Mouse (Mus musculus) thymus, postnatal 25 days (tissue): ENCODE data around the gene Klk5.

ENCODE experiments used
- DNase-seq: peaks from one replicate; pipeline ENCODE4 v3.0.0; 2022

The Klk5 gene

DNA sequence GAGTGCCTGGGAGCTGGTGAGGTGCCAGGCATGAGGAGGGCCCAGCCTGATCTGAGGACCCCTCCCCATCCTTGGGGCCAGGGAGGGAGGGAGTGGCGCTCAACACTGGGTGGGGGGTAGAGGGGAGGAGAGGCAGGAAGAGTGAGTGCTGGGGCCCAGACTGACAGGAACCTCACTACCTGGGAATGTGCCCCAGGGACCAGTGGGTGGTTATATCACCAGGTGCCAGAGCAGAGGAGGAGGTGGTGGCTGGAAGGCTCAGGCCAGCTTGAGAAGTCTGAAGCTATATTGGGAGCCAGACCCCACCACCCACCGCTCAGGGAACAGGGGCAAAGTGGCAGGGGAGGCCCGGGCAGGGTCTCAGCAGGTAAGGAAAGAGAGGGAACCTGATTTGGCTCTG lies at the start of gene Klk5:
Klk5 (plus strand) TSS at position 271 of the 400 bp plus-strand sequence.
- no peak for DNase-seq

- no peak for DNase-seq
Measured at GRCm38 (mm10) chr7:43796355-43796754, 45.4 kb upstream of the Klk5 start.

GRCm38 (mm10) chr7:43797333-43797769 lies 44.4 kb upstream of the Klk5 start, which contains the start of gene Klk8:
TSS of gene Klk8 (plus strand) at chr7:43797577.
- peak; percentile 48 for DNase-seq

DNA sequence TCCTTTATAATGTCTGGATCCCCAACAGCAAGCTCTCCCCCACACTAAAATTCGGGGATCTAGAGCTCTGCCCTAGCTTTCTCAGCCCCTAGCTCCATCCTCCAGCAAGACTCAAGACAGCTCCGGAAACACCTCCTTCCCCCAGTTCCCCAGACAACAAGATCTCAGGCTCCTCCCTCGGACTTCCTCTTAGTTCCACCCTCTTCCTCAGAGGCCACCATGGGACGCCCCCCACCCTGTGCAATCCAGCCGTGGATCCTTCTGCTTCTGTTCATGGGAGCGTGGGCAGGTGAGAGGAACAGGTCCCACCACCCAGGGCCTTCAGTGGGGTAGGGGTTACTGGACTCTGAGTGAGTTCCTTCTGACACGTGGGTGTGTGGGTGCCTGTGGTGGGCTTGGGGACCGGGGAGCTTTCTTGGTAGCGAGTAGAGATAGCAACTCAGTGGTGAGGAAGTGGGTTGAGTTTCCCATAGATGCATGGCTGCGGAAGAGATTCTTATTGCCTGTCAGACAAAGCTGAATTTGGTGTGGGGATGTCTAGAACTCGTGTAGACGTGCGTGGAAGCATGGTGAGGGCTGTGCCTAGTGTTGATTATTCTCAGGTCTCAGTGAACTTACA lies 43.8 kb upstream of the Klk5 start:
- peak; percentile 57 for DNase-seq

- no peak for DNase-seq
Measured at GRCm38 (mm10) chr7:43799876-43800275, 41.9 kb upstream of the Klk5 start.

DNA sequence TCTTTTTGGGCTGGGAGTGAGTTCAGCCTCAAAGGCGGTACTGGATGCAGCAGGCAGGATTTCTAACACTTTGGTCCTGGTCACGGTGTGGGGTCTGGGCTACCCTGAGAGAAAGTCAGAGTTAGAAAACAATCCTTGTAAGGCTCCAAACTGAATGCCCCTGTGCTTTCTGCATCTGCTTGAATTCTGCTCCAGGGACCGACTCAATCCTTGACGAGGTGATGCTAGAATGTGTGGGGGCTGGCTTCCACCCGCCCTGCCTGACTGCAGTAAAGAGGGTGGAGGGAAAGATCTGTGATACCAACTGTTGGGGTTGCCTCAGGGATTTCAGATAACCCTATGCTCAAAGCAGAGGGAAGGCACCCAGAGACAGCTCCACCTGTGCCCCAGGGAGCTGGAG lies 30.8 kb upstream of the Klk5 start, which contains the start of gene Klk7:
Klk7 (plus strand) TSS at position 301 of the 400 bp plus-strand sequence.
- DNase-seq, result no peak

DNA sequence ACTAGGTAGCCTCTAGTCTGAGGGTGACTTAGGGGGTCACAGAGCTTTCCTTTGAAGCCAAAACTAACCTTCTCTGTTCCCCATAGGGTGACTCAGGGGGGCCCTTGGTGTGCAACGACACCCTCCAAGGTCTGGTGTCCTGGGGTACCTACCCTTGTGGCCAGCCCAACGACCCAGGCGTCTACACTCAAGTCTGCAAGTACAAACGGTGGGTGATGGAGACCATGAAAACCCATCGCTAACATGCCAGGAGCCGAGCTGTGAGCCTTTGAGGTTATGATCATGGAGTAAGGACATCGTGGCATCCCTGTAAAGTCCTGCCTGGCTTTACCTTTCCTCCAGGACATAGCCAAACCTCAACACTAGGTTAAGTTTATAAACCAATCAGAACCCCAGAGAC lies 26.6 kb upstream of the Klk5 start:
- DNase-seq, result no peak

DNA sequence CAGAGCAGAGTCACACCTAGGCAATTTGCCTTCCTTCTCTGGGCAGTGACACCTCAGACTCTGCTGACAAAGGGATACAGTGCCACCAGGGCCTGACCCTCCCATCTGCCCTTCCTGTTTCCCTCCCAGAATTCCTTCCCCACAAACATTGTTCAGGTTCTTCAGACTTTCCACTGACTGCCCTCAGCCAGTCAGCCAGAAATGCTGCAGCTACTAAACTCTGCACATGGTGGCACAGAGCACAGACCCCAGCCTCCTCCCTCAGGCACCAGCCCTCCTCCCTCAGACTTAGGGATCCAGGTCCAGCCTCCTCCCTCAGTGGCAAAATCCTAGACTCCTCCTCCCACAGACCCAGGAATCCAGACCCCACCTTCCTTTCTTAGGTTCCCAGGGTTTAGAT lies 25.0 kb upstream of the Klk5 start:
- no peak for DNase-seq

DNA sequence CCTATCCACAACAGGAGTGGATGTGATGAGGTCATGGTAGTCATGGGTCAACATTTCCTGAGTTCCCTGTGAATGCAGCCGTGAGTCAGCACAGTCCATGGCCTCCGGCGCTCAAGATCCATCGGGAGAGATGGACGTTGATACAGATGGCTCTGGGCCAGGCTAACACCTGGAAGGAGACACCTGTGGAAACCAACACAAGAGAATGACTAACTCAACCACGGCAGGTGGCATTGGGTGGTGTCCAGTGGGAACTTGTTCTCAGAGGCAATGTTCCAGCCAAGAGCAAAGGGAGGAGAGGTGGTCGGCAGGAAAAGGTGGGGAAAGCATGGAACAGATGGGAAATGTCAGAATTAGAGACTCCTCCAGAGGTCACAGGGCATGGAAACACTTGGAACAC lies 20.2 kb upstream of the Klk5 start:
- no peak for DNase-seq

DNA sequence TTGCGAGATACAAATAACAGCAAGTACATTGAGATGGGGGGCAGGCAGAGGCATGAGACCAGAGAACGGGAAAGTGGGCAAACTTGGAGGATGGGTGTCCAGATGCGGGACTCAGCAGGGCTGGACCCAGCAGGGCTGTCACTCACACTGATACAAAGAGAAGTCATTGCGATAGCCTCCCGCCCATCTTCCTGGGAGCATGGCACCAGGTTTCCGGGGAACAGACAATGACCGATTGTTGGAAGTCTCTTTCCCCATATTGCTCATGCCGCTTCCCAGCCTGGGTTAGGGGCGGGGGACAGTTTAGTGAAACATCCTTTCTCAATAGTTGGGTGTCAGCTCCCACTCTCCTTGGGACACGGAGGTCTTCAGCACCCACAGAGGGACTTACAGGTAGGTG lies 17.6 kb upstream of the Klk5 start, which contains the start of gene Klk6:
Klk6 (plus strand) TSS at position 301 of the 400 bp plus-strand sequence.
- no peak for DNase-seq

- no peak for DNase-seq
Measured at GRCm38 (mm10) chr7:43826056-43826455, 15.7 kb upstream of the Klk5 start.

DNA sequence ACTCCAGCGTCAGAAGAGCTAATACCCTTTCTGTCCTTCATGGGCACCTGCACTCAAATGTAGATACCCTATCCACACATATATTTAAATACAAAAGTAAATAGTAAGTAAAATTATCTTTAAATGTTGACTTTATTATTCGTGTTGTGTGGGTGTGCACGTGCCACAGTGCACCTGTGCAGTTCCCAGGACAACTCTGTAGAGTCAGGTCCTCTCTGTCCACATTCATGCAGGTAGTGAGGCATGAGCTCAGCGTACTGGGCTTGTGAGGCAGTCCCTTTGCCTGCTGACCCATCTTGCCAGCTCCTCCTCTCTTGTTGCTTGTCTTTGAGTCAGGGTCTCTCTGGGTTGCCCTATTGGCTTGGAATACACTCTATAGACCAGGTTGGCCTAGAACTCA lies 14.1 kb upstream of the Klk5 start:
- DNase-seq, result no peak

DNA sequence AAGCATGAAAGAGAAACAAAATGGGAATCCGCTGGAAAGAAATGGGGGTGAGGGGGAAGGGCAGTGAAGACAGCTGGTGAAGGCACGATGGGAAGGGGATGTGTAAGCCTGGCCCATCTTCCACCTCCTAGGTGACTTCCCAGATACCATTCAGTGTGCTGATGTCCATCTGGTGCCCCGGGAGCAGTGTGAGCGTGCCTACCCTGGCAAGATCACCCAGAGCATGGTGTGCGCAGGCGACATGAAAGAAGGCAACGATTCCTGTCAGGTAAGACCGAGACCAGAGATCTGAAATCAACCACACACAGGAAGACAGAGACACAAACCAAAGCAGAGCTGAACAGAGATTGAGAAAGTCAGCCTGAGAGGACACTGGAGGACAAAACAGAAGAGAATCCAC lies 12.8 kb upstream of the Klk5 start:
- no peak for DNase-seq

DNA sequence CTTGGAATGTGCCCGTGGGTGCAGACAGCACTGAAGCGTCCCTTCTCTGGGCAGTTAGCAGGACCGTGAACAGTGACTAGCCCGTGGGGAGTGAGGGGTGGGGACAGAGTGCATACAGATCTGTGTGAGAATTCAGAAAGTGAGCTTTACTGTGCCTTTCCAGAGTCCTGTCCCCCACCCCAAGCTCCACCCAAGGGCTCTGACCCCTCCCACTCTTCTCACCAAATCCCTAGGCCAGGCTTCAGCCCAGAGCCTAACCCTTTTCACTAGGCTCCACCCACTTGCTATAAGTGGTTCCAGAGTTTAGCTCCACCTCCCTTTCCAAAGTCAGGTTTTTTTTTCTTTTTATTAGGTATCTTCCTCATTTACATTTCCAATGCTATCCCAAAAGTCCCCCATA lies 2.0 kb downstream of the Klk5 start:
- no peak for DNase-seq

GRCm38 (mm10) chr7:43851616-43852015 lies 9.8 kb downstream of the Klk5 start:
- no peak for DNase-seq

- no peak for DNase-seq
Measured at GRCm38 (mm10) chr7:43854642-43855380, 13.0 kb downstream of the Klk5 start.

DNA sequence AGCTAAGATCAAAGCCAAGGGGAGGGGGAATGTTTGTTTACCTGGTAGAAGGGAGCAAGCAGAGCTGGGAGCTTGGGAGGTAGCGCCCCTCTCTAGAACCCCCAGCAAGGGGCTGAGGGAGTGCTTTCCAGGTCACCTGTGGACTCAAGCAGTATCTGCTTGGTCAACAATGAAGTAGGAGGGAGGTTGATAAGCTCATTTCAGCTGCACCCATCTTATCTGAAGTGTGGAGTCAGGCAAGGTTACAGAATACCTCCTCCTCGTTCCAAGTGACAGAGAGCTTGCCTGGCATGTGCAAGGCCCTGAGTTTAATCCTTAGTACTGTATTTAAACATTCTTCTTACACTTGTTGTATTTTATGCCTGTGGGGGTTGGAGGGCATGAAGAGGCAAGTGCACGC lies 13.9 kb downstream of the Klk5 start:
- DNase-seq, result no peak

GRCm38 (mm10) chr7:43856307-43856706 lies 14.5 kb downstream of the Klk5 start:
- no peak for DNase-seq

DNA sequence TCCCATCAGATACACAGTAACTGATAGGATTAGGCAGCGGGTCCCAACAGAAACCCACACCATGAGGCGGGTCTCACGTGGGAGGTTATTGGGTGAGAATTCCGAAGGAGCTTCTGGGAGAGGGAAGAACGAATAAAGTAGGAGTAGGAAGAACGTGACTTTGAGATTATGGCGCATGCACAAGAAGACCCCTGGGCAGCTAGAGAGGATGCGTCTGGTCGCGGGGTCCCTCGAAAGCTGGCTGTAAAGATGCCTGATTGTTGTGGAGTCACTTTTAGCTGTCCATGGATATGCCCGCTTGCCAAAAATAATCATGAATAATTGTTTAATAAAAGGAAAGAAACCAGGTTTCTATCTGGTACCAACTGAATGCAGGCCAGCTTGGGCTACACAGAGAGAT lies 15.7 kb downstream of the Klk5 start:
- DNase-seq, result no peak

DNA sequence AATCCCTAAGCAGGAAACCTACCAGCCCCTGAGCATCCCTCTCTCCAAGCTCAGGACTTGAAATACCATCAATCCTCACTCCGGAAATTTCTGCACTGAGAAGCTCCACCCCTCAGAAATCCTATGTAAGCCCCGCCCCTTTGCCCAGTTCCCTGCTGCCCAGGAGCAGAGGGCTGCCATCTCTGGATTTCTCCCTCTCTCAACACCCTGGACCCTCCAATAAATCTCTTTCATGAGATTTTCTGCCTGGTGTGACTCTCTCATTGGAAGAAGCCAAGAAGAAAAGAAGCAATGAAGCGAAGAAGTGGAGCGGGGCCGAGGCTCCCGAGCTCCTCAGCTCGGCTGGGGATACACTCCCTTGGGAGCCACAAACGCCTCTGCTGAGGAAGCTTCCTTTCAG lies 18.6 kb downstream of the Klk5 start:
- no peak for DNase-seq

DNA sequence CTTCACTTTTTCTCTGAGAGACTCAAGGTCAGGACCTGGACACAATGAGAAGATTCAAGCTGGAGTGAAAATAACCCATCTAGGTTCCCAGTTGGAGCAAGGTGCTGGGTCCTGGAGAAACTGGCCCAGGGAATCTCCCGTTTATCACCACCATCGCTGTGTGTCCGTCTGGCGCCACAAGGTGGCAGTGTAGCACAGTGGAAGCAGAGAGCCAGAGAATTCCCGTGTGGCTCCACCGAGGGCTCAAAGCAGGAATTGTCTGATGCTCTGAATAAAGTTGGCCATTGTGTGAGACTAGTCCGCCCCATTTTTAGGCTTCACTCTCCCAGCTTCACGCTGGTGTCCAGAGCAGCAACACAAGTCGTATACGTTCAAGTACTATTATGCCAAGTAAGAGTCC lies 31.5 kb downstream of the Klk5 start:
- peak; percentile 27 for DNase-seq

DNA sequence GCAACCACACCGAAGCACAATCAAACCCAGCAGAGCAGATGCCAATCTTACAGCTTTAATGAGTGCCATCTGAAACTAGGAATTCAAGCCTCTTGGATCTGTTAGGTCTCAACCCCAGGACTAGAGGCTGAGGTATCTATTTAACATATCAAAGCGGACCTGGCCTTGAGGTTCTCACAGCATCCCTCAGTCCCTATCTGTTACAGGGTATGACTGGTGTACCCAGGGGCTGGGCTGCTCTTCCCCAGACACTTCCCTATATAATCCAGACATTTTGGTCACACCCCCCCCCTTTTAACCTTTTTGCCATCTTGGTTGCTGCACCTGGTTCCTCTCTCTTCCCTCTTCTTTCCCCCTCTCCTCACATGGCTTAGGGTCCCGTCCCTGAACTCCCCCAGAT lies 31.9 kb downstream of the Klk5 start:
- DNase-seq, result no peak

DNA sequence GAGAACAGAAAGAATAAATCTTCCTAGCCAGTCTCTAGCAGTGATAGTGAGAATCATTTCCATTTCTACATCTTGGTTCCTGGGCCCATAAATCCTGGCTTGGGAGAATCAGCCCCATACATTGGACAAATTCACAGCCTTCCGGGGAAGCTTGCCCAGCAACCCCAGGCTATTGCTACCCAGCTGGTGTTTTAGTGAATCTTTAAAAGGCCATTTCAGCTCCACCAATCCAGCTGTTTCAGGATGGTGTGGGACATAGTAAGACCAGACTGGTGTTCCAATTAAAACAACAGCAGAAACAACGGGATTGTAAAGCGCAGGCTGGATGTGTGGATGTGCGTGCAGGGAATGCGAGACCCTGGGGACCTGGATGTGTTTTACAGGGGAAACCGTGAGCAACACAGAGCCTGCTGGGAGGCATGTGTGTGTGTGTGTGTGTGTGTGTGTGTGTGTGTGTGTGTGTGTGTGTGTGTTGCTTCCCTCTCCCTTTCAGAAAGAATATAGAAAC lies 33.2 kb downstream of the Klk5 start:
- no peak for DNase-seq

DNA sequence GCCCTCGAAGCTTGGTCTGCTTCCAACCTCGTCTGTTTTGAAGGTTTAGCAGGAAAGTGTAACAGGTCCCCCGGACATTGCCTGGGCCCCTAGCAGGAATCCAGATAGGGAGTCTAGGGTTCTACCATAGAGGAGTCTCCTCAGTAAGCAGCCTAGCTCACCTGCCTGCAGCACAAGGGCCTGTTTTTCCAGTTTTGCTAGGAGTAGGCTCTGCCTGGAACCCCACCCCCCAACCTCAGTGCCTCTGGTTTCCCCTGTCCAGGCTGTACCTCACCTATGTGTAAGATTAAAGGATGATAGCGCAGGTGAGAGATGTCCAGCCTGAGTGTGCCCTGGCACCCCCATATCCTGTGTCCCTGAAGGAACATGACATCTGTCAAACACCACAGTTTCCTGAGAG lies 34.7 kb downstream of the Klk5 start:
- no peak for DNase-seq
